Mouse (Mus musculus) gastrocnemius, postnatal 4 days (tissue): ENCODE data around the gene Wnt3a. TPM values are rescaled to one million over a fixed set of nuclear protein-coding genes. Genes with fewer than 3 reads are reported as not detected.

Experiments used
- DNase-seq, 2 experiments: peaks; one replicate each; pipeline ENCODE4 v3.0.0; 2021 to 2022; ENCODE audit warnings: low spot score in 2 of 2, mixed read lengths in 2 of 2
- total RNA-seq, 2 experiments: library from RNA; stranded (reverse); gene quantifications; 2 replicates each; pipeline ENCODE4 v1.2.3; 2021

Wnt3a gene
- total RNA-seq, 2 experiments from 2014 or later, result not detected

DNA sequence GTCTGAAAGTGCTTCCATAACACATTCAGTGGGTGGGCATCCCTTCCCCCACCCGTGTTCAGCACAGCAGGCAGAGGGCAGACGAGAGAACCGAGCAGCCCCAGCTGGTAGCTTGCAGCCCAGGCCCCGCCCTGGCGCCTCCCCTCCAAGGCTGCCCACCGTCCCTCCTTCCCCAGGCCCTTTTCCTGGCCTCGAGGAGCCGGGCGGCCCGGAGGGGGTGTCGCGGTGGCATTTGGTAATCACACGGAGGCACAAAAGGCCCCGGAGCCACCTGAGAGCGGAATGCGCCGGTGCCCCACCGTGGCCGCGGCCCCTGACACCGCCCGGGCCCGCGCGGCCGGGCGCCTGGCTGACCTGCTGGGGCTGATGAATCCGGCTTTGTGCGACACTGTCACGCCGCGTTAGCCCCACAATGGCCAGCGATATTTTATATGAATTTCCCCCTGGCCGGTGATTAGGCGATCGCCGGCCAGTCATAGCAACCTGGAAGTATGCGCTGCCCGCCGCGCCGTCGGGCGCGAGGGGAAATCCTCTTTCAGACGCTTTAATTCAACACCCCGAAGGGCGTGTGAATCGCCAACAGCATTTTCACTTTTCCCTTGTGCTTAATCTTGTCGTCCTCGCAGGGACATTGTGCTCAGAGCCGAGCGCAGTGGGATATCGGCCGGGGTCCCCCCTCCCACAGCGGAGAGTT is 26.5 kb downstream of the Wnt3a start:
- DNase-seq, result peak in 1 of 2 experiments; percentile 47

GRCm38 (mm10) chr11:59262308-59262707 is 28.2 kb downstream of the Wnt3a start:
- DNase-seq, result no peak

DNA sequence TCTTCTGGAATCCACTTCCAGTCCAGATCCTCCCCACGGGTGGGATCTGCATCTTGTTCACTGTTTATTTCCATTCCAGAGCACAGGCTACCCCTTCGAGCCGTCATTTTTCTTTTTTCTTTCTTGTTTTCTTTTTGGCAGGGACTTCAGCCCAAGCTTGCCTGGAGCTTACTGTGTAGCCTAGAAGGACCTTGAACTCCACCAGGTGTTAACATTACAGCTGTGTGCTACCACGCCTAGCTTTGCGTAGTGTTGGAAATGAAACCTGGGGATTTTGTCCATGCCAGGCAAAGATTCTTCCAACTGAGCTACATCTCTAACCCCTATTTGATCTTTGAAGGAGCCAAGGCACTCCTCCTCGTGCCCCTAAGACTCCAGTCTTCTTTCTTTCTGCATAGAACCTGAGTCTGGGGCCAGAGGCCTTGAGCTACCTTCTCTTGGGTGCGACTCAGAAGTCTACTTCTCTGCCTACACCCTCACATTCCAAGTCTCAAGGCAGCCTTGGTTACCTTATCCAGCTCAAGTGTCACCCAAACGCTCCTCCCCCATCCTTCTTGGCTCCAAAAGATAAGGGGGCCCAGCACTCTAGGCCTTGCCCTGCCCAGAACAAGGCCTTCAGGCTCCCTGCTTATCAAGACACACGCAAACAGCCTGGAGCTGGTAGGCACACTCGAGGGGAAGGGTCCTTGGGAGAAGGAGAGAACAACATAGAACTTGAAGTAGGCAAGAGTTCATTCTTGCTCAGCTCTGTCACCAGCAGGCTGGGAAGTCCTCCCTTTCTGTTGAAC is 29.7 kb downstream of the Wnt3a start:
- DNase-seq, result no peak

GRCm38 (mm10) chr11:59259647-59260046 is 30.9 kb downstream of the Wnt3a start:
- DNase-seq, result no peak

- no peak for DNase-seq
Measured at GRCm38 (mm10) chr11:59248101-59248500, 42.5 kb downstream of the Wnt3a start.

DNA sequence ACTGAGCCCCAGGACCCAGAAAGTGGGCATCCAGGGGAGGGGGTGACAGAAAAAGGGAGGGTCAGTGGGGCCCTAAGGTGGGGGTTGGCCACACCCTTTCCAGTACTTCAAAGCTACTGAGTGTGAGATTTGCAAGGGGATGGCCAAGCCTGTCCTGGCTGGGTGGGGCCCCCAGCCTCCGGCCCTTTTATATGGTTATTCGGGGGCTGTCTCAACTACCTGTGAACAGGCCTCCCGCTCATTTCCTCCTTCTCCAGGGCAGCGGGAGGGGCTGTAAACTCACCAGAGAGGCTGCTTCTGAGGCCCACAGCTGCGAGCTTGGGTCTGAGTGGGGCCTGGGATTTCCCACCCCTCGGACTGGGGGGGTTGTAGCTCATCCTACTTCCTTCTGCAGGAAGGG is 46.7 kb downstream of the Wnt3a start:
- no peak for DNase-seq

DNA sequence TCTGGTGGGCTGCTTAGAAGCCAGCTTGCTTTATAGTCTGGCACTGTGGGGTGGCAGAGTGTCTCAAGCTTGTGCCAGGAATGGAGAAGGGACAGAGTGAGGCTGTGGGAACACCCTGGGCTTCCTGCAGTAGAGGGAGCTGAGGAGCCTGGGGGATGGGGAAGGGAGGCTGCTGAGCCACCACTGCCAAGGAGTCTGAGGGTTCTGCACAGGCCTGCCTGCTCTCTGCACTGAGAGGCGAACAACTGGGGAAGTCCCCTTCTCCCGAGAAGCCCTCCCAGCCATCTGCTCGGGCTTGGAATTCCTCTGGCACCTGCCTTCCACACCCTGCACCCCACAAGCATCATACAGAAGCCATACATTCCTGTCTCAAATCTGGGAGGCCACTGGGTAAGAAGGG is 48.7 kb downstream of the Wnt3a start:
- DNase-seq, result no peak

DNA sequence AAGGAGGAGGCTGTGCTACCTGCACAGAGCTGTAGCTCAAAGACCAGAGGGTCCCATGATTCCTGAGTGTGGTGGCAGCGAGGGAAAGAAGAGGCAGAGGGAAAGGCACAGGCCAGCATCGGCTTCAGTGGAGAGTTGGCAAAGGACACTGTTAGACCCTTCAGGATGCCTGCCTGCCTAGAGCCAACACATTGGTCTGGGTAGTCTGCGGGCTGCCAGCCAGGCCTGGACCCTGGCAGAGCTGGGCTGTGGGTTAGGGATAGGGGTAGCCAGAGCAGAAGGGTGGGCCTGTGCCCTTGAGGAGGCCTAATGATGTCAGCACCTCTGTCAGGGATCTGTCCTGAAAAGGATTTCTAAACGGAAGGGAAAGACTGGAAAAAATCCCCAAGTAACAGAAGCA is 50.8 kb downstream of the Wnt3a start:
- DNase-seq, result no peak

DNA sequence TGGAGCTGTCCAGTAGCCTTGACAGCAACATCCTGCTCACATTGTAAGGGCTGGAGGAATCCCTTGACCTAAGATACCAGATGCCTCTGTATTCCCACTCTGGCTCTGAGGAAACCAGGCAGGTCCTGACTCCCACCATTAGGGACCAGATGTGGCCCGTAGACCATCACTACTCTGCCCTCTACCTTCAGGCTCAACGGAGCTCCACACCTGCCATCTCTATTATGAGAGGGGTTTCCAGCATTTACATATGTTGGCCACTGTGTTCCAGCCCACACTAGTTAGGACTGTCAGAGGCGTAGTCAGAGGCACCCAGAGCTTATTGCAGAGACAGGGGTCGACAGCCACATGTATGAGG is 51.1 kb downstream of the Wnt3a start:
- DNase-seq, result no peak

- DNase-seq, result peak in 1 of 2 experiments; percentile 39
Measured at GRCm38 (mm10) chr11:59238525-59239427, 51.8 kb downstream of the Wnt3a start.

- DNase-seq, result no peak
Measured at GRCm38 (mm10) chr11:59232797-59233196, 57.8 kb downstream of the Wnt3a start.

DNA sequence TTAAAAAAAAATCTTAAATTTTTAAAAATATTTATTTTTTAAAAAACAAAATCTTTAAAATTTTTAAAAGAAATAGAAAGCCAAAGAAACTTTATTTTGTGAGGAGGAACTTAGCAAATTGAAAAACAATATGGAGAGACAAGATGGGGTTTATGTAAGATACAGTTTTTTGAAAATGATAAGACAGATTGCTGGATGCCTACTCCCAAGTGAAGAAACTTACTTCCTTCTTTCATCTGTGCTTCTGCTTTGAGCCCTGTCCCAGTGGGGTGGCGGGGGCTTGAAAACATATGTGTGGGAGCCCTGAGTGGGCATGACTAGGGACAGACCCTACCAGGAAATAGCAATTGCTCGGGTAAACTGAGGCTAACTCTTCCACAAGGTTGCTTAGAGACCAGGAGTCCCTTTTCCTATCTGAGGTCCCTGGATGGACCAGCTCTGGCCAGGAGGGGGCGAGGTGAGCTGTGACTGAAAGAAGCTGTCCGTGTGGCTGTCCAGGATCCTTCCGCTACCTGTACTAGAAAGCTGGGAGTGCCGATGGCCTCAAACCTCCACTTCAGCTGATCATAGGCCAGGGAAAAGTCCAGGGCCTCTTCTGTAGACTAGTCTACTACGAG is 60.3 kb downstream of the Wnt3a start:
- DNase-seq, result peak in 1 of 2 experiments; percentile 48

DNA sequence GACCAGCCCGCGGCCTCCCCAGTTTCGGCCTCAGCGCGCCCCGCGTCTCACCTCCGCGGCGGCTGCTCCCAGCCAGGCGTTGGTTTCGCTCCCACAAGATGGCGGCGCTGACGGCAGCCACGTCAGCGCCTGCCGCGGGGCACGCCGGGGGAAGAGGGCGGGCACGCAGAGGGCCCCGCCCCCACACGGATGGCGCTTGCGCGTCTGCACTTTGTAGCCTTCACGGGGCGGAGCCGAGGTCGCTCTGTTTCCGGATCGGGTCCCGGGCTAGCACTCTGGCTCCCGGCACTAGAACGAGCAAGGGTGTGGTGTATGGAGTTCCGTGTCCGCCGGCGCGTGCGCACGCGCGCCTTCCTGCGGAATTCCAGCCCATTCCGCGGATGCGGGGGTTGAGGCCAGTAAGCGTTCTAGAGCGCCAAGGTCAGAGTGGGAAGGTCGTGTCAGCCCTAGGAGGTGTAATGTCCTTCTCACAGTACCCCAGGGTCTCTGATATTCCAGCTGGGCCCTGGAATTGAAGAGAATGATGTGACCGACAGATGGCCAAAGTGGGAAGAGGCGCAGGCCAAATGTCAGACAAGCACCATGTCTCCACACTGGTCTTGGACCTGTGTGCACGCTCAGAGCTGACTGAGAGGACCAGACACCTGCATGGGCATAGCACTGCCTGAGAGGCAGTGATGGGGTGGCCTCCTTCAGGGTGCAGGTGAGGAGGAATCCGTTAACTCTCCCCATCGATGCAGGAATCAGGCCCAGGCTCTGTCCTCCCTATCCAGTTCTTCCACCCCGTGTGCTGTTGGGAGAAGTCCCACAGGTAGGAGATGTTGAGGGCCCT is 62.2 kb downstream of the Wnt3a start, which contains the start of gene Arf1:
Gene Arf1, minus strand, starts transcription at position 149 of the 832 bp plus-strand sequence.
- DNase-seq, result peak; percentile 96 to 97

- DNase-seq, result no peak
Measured at GRCm38 (mm10) chr11:59227604-59228121, 62.9 kb downstream of the Wnt3a start.

DNA sequence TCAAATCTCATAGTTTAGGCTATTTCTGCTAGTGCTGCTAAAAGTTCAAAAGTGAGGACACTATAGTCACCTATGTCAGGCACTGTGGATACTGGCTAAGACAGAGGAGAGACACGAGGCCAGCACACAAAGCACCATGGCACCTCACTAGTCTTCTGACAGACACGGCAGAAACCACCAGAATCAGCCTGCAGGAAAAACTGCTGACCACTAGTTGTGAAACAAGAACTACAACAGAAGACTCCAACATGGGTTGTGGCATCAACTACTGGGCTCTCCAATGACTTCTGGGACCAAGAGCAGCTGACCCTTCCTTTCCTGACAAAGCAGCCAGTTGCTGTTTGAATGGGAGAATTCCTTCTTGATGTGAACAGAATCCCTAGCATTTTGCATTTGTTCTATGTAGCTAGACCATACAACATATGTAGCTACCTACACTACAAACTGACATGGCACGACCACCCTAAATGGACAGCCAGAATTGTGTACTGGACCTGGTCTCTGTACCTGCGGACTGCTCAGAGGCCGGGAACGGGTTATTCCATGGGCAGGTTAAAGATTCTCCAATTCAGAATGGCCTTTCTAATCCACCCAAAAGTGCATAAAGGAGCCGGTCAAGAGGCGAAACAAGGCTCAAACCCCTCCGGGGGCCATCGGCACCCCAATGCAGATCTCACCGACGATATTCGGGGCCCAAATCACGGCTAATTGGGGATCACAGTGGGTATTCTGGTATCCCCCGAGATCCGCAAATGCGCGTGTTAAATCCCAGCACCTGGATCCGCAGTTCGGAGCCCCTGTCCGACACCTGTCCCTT is 63.6 kb downstream of the Wnt3a start:
- DNase-seq, result no peak

- no peak for DNase-seq
Measured at GRCm38 (mm10) chr11:59226251-59226650, 64.3 kb downstream of the Wnt3a start.

DNA sequence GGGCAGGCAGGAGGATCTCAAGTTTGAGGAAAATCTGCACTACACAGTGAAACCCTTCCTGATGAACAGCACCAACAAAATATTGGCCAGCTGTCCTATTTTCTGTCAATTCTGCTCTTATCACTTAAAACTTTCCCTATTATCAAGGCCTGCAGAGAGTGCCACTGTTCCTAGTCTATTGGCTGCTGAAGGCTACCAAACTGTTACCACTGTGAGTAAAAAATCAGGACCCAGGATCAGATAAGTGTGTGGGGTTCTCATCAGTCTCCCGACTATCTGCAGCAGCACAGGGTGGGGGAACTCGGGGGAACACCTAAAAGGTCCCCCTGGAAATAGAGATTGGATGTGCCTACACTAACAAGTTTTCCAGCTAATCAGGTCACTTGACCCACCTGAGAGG is 65.4 kb downstream of the Wnt3a start:
- no peak for DNase-seq

DNA sequence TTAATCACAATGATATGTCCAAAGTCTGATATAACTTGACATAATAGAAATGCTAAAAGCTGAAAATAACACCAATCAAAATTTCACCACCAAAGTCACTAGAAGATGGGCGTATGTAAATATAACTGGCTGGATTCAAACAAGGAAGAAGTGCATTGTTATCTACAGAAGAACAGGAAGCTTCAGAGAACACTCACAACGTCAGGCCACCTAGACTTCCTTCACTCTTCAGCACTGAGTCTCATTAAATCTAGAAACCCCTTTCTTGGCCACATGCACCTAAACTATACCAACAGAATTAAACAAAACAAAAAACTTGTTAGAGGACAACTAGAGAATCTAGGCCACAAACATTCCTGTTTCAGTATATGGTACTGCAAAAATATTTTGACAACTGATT is 66.1 kb downstream of the Wnt3a start:
- no peak for DNase-seq

- no peak for DNase-seq
Measured at GRCm38 (mm10) chr11:59224025-59224424, 66.5 kb downstream of the Wnt3a start.
